8 mouse cellular contexts compared by ENCODE assay signal in the genomic region with DNA sequence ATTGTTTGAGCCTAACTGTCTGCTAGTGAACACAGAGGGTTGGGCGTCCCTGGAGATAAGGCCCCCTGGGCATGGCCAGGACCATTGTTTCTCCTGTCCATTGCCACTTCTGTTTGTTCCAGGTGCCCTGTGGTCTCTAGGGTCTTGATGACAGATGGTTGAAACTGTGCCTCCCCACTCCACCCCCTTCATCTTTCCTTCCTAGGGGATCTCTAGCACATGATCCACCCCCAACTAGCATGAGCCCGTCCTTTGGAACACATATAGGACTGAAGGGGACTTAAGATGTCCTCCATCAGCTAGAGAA. TPM values are rescaled to one million over a fixed set of nuclear protein-coding genes. Genes with fewer than 3 reads are reported as not detected.
DNase-seq lines count a peak whose midpoint lies in the region; ATAC-seq lines count a peak whose summit lies in the region.

No protein-coding gene starts in this region.

- H3K4me3 ChIP-seq in kidney, embryonic 16.5 days (ENCODE audit: low read length) = 0 out of 2 replicates have a peak overlapping the region, but pooled peaks have one; percentile 87
- peak overlapping the region; percentile 91 for H3K4me3 ChIP-seq in forebrain, embryonic 10.5 days
- no peak overlapping the region; the same call in 1 of the 2 replicates for H3K4me3 ChIP-seq in intestine, embryonic 15.5 days (replicated peaks)
- no peak overlapping the region for H3K4me3 ChIP-seq in midbrain, embryonic 15.5 days

- ATAC-seq in kidney, embryonic 16.5 days (ENCODE audit: low FRiP score, low TSS enrichment) = no peak
- no peak for ATAC-seq in intestine, embryonic 15.5 days
- ATAC-seq in midbrain, embryonic 15.5 days (replicated peaks) = no peak

- no peaks in the 10 kb centered on the region for H3K36me3 ChIP-seq in kidney, embryonic 16.5 days (ENCODE audit: insufficient read depth, low read length)
- peaks cover 15% of the 10 kb centered on the region for H3K36me3 ChIP-seq in forebrain, embryonic 10.5 days (replicated peaks)
- H3K36me3 ChIP-seq in intestine, embryonic 15.5 days = no peaks in the 10 kb centered on the region
- no peaks in the 10 kb centered on the region for H3K36me3 ChIP-seq in midbrain, embryonic 15.5 days (replicated peaks)

- peak overlapping the region; percentile 94 for H3K27ac ChIP-seq in kidney, embryonic 16.5 days (ENCODE audit: low read length)
- H3K27ac ChIP-seq in forebrain, embryonic 10.5 days = peak overlapping the region; percentile 93
- peak overlapping the region; percentile 94 for H3K27ac ChIP-seq in intestine, embryonic 15.5 days
- H3K27ac ChIP-seq in midbrain, embryonic 15.5 days = no peak overlapping the region

- no peak for DNase-seq in kidney, postnatal 10 days
- DNase-seq in forebrain, embryonic 10.5 days (ENCODE audit: extremely low spot score, low spot score) = no peak
- DNase-seq in layer of hippocampus, postnatal 25 days (ENCODE audit: extremely low spot score in 1 of 2, low spot score in 1 of 2) = no peak
- no peak for DNase-seq in thymus, postnatal 4 days
- DNase-seq in testis, postnatal 10 days (ENCODE audit: low spot score) = no peak

- peak overlapping the region; percentile 75 for H3K4me2 ChIP-seq in kidney, embryonic 16.5 days (replicated peaks; ENCODE audit: low read depth, low read length)
- H3K4me2 ChIP-seq in intestine, embryonic 15.5 days (replicated peaks) = peak overlapping the region; percentile 58; the same call in 1 of the 2 replicates
- H3K4me2 ChIP-seq in midbrain, embryonic 15.5 days = peak overlapping the region; percentile 83; the same call in 1 of the 2 replicates

- no peaks in the 10 kb centered on the region for H3K9me3 ChIP-seq in kidney, embryonic 16.5 days (ENCODE audit: low read length)
- H3K9me3 ChIP-seq in forebrain, embryonic 10.5 days = no peaks in the 10 kb centered on the region
- H3K9me3 ChIP-seq in intestine, embryonic 15.5 days = no peaks in the 10 kb centered on the region
- H3K9me3 ChIP-seq in midbrain, embryonic 15.5 days = no peaks in the 10 kb centered on the region

- no peaks in the 10 kb centered on the region for H3K27me3 ChIP-seq in kidney, embryonic 16.5 days (ENCODE audit: insufficient read depth, low read length)
- H3K27me3 ChIP-seq in forebrain, embryonic 10.5 days (ENCODE audit: poor library complexity, severe bottlenecking) = peaks cover 29% of the 10 kb centered on the region
- H3K27me3 ChIP-seq in intestine, embryonic 15.5 days (replicated peaks) = no peaks in the 10 kb centered on the region
- peaks cover 30% of the 10 kb centered on the region for H3K27me3 ChIP-seq in midbrain, embryonic 15.5 days (replicated peaks)

- peak overlapping the region; percentile 89 for H3K9ac ChIP-seq in kidney, embryonic 16.5 days (replicated peaks; ENCODE audit: low read length)
- H3K9ac ChIP-seq in intestine, embryonic 15.5 days = peak overlapping the region; percentile 89; the same call in 1 of the 2 replicates
- H3K9ac ChIP-seq in midbrain, embryonic 15.5 days = no peak overlapping the region

- H3K4me1 ChIP-seq in kidney, embryonic 16.5 days (ENCODE audit: insufficient read depth, low read length) = peaks cover 46% of the 10 kb centered on the region
- H3K4me1 ChIP-seq in forebrain, embryonic 10.5 days = peaks cover 63% of the 10 kb centered on the region
- H3K4me1 ChIP-seq in intestine, embryonic 15.5 days (replicated peaks) = peaks cover 29% of the 10 kb centered on the region
- H3K4me1 ChIP-seq in midbrain, embryonic 15.5 days = peaks cover 20% of the 10 kb centered on the region

- WGBS in kidney, embryonic 16.5 days = 58% methylated on average over 2 of the region's 2 CpGs
- WGBS in forebrain, embryonic 10.5 days = 43% methylated on average over 2 of the region's 2 CpGs
- WGBS in intestine, embryonic 15.5 days = 35% methylated on average over 2 of the region's 2 CpGs
- 57% methylated on average over 2 of the region's 2 CpGs for WGBS in midbrain, embryonic 15.5 days

RNA-seq across cellular contexts. Expression of gene Oaf, which starts 0.8 kb away (rescaled TPM):
- polyA plus RNA-seq in kidney, embryonic 16.5 days (2015; fragmentation: Nextera tagmentation; extraction: Ambion mirVana) = 46.6 and 63.8 TPM in 2 replicates
- 42.1 and 46.5 TPM in 2 replicates for polyA plus RNA-seq in forebrain, embryonic 10.5 days (2016; fragmentation: Nextera tagmentation; extraction: Ambion mirVana)
- polyA plus RNA-seq in intestine, embryonic 15.5 days (2015; fragmentation: Nextera tagmentation; extraction: Ambion mirVana) = 56.8 and 61.0 TPM in 2 replicates
- polyA plus RNA-seq in midbrain, embryonic 15.5 days (2015; fragmentation: Nextera tagmentation; extraction: Ambion mirVana) = 5.1 and 6.4 TPM in 2 replicates
- total RNA-seq in layer of hippocampus, postnatal 25 days (2021) = 10 to 100 TPM; 21.9 TPM

RNA-seq across cellular contexts. Expression of gene Pou2f3, which starts 30.4 kb away (rescaled TPM):
- polyA plus RNA-seq in kidney, embryonic 16.5 days (2015; fragmentation: Nextera tagmentation; extraction: Ambion mirVana) = 0.15 and 0.18 TPM in 2 replicates
- not detected in 2 replicates for polyA plus RNA-seq in forebrain, embryonic 10.5 days (2016; fragmentation: Nextera tagmentation; extraction: Ambion mirVana)
- 0.52 and 0.70 TPM in 2 replicates for polyA plus RNA-seq in intestine, embryonic 15.5 days (2015; fragmentation: Nextera tagmentation; extraction: Ambion mirVana)
- polyA plus RNA-seq in midbrain, embryonic 15.5 days (2015; fragmentation: Nextera tagmentation; extraction: Ambion mirVana) = 0.08 and 0.14 TPM in 2 replicates
- total RNA-seq in layer of hippocampus, postnatal 25 days (2021) = under 1 TPM; 0.12 to 0.28 TPM

Comparison
In these comparisons a context has a peak if more than half of its experiments do, and no peak if none do; other contexts are left out.
1. H3K4me3 ChIP-seq: peak in kidney, embryonic 16.5 days (single experiment) and forebrain, embryonic 10.5 days (single experiment); none in intestine, embryonic 15.5 days (single experiment) and midbrain, embryonic 15.5 days (single experiment).
2. Peak in every context shown above with its lines, with median percentiles within 50 percentile points of each other: H3K4me2 ChIP-seq.